Mouse (Mus musculus) neural tube, embryonic 10.5 days (tissue): Measurements from ENCODE around the gene Efna5.

Source experiments
- DNase-seq: peaks from one replicate; pipeline ENCODE4 v3.0.0-alpha.2; 2017; ENCODE audit warnings: low spot score; ENCODE audit errors: extremely low spot score

The Efna5 gene

GRCm38 (mm10) chr17:62881176-62881790 is at the start of gene Efna5:
TSS of gene Efna5 (minus strand) at chr17:62881317.
- DNase-seq = no peak

GRCm38 (mm10) chr17:62915304-62915703 is 34.2 kb upstream of the Efna5 start:
- DNase-seq = no peak

- DNase-seq = no peak
Observed at GRCm38 (mm10) chr17:62905692-62906445, 24.8 kb upstream of the Efna5 start.

- DNase-seq = no peak
Observed at GRCm38 (mm10) chr17:62899066-62899465, 17.9 kb upstream of the Efna5 start.

- no peak for DNase-seq
Observed at GRCm38 (mm10) chr17:62889991-62890390, 8.9 kb upstream of the Efna5 start.

GRCm38 (mm10) chr17:62884129-62884506 is 3.0 kb upstream of the Efna5 start:
- DNase-seq = peak; percentile 85

GRCm38 (mm10) chr17:62883476-62884128 is 2.5 kb upstream of the Efna5 start:
- DNase-seq = peak; percentile 57

GRCm38 (mm10) chr17:62882726-62883475 is 1.8 kb upstream of the Efna5 start:
- DNase-seq = peak; percentile 92

GRCm38 (mm10) chr17:62881791-62882725 is 941 bp upstream of the Efna5 start:
- peak; percentile 87 for DNase-seq

- peak; percentile 81 for DNase-seq
Observed at GRCm38 (mm10) chr17:62880311-62881175, 574 bp downstream of the Efna5 start.

GRCm38 (mm10) chr17:62879526-62880310 is 1.4 kb downstream of the Efna5 start:
- peak; percentile 76 for DNase-seq

- no peak for DNase-seq
Observed at GRCm38 (mm10) chr17:62875727-62876126, 5.4 kb downstream of the Efna5 start.

- no peak for DNase-seq
Observed at GRCm38 (mm10) chr17:62871928-62872327, 9.2 kb downstream of the Efna5 start.

GRCm38 (mm10) chr17:62871191-62871590 is 9.9 kb downstream of the Efna5 start:
- DNase-seq = no peak

GRCm38 (mm10) chr17:62870446-62870845 is 10.7 kb downstream of the Efna5 start:
- no peak for DNase-seq

- DNase-seq = no peak
Observed at GRCm38 (mm10) chr17:62864966-62865365, 16.2 kb downstream of the Efna5 start.

- no peak for DNase-seq
Observed at GRCm38 (mm10) chr17:62863004-62863403, 18.1 kb downstream of the Efna5 start.

- DNase-seq = no peak
Observed at GRCm38 (mm10) chr17:62862298-62862999, 18.7 kb downstream of the Efna5 start.
